Mouse (Mus musculus) lung, postnatal 0 days (tissue): ENCODE results near the gene Hmgb1.

Experiments
- CTCF ChIP-seq: IDR thresholded peaks from 2 replicates; pipeline ENCODE4 v1.5.1; 2016; ENCODE audit warnings: antibody characterized with exemption, mild to moderate bottlenecking
- EP300 ChIP-seq: IDR thresholded peaks from 2 replicates; pipeline ENCODE4 v1.6.1; 2016; ENCODE audit warnings: antibody characterized with exemption, mild to moderate bottlenecking, control low read depth

GRCm38 (mm10) chr5:149068247-149068740 is 116.0 kb downstream of the Hmgb1 start:
- TF ChIP-seq CTCF (no peak), EP300 (no peak)
